Mouse (Mus musculus) left cerebral cortex, postnatal 25 days (tissue): ENCODE data around the gene Ngp. TPM values are rescaled to one million over a fixed set of nuclear protein-coding genes. Genes with fewer than 3 reads are reported as not detected.

ENCODE experiments used
- total RNA-seq, 2 experiments: library from RNA; stranded (reverse); gene quantifications; 2 replicates each; pipeline ENCODE4 v1.2.3; 2021

Ngp gene
- total RNA-seq, 2 experiments from 2014 or later = not detected

Other genes with a start within 250 kb of the Ngp start
- gene Cspg5, start 176.0 kb upstream of the Ngp start, total RNA-seq = 100 to 1,000 TPM; 376 to 397 TPM
- 10 to 100 TPM; 12.7 to 13.3 TPM for gene Elp6, start 114.6 kb upstream of the Ngp start, total RNA-seq
- gene Scap, start 86.5 kb upstream of the Ngp start, total RNA-seq = 10 to 100 TPM; 87.6 to 95.2 TPM
- gene Ptpn23, start 11.5 kb upstream of the Ngp start, total RNA-seq = 10 to 100 TPM; 52.6 to 53.8 TPM
- 10 to 100 TPM; 26.8 to 29.9 TPM for gene Klhl18, start 56.9 kb downstream of the Ngp start, total RNA-seq
- 1 to 10 TPM; 3.6 to 4.0 TPM for gene Kif9, start 57.2 kb downstream of the Ngp start, total RNA-seq
- 10 to 100 TPM; 68.9 to 74.9 TPM for gene Setd2, start 112.8 kb downstream of the Ngp start, total RNA-seq
- gene Nradd, start 204.7 kb downstream of the Ngp start, total RNA-seq = 1 to 10 TPM; 1.3 TPM
- 10 to 100 TPM in 1 of 2 experiments, 1 to 10 TPM in 1; 9.3 to 14.4 TPM for gene Nbeal2, start 234.4 kb downstream of the Ngp start, total RNA-seq
- gene Ccdc12, start 236.8 kb downstream of the Ngp start, total RNA-seq = 10 to 100 TPM; 47.2 to 55.7 TPM